Mouse (Mus musculus) embryonic facial prominence, embryonic 11.5 days (tissue): ENCODE measurements at regions not wholly inside any gene's neighbourhood (a gene's known extent, or its start where the extent isn't known, plus 50 kb on each side); places are given as distances from the start of the nearest gene placed in this dataset.
A peak's percentile ranks its signal among the peaks of the same experiment; 100 is the strongest.

ENCODE experiments used
- ATAC-seq: fragments of 200-750 bp; cut with Nextera tagmentation; replicated peaks from 2 replicates; pipeline ENCODE4 v1.8.0; 2017; ENCODE audit warnings: low read depth; ENCODE audit not compliant: insufficient number of reproducible peaks, low FRiP score, low TSS enrichment
- DNase-seq: peaks from one replicate; pipeline ENCODE4 v3.0.0-alpha.2; 2015; ENCODE audit warnings: low spot score
- H3K27ac ChIP-seq: fragments of 300-500 bp; sonication (generic); replicated peaks from 2 replicates; pipeline ENCODE4 v1.5.1; 2014; ENCODE audit warnings: mild to moderate bottlenecking, low read depth, low read length, control low read depth
- H3K27me3 ChIP-seq: fragments of 300-500 bp; sonication (generic); 2 replicates; pipeline ENCODE4 v1.6.1; 2014; ENCODE audit warnings: mild to moderate bottlenecking, low read length, moderate library complexity, mixed read lengths; ENCODE audit not compliant: control insufficient read depth, insufficient read depth
- H3K36me3 ChIP-seq: fragments of 300-500 bp; sonication (generic); replicated peaks from 2 replicates; pipeline ENCODE4 v1.6.1; 2014; ENCODE audit warnings: low read depth, mild to moderate bottlenecking, low read length, moderate library complexity, mixed read lengths; ENCODE audit not compliant: control insufficient read depth, insufficient read depth
- H3K4me1 ChIP-seq: fragments of 300-500 bp; sonication (generic); 2 replicates; pipeline ENCODE4 v1.6.1; 2014; ENCODE audit warnings: low read length, mixed read lengths; ENCODE audit not compliant: control insufficient read depth, insufficient read depth
- H3K4me2 ChIP-seq: fragments of 300-500 bp; sonication (generic); 2 replicates; pipeline ENCODE4 v1.6.1; 2014; ENCODE audit warnings: low read depth, mild to moderate bottlenecking, control low read depth, low read length, moderate library complexity
- H3K4me3 ChIP-seq: fragments of 300-500 bp; sonication (generic); 2 replicates; pipeline ENCODE4 v1.5.1; 2014; ENCODE audit warnings: low read depth, low read length, control low read depth
- H3K9ac ChIP-seq: fragments of 300-500 bp; sonication (generic); replicated peaks from 2 replicates; pipeline ENCODE4 v1.6.1; 2014; ENCODE audit warnings: mild to moderate bottlenecking, control low read depth, low read length
- H3K9me3 ChIP-seq: fragments of 300-500 bp; sonication (generic); replicated peaks from 2 replicates; pipeline ENCODE4 v1.6.1; 2016; ENCODE audit warnings: mild to moderate bottlenecking, low read length, inconsistent platforms, mixed read lengths; ENCODE audit not compliant: control insufficient read depth
- WGBS: fragments of 180-500 bp; shearing (Covaris S2); extraction: QIAGEN DNeasy Blood & Tissue Kit; methylation state at CpG from one replicate; pipeline ENCODE4 v1.1.7; 2014; 5-methylcytosine and 5-hydroxymethylcytosine counted together

- DNase-seq, result no peak
- Histone ChIP-seq H3K27ac (no peak overlapping the region), H3K4me3 (no peak overlapping the region), H3K4me2 (no peak overlapping the region), H3K9me3 (no peaks in the 10 kb centered on the region), H3K9ac (no peak overlapping the region), H3K36me3 (no peaks in the 10 kb centered on the region), H3K4me1 (no peaks in the 10 kb centered on the region), H3K27me3 (no peaks in the 10 kb centered on the region)
- no peak for ATAC-seq
- 93% methylated on average over 3 of the region's 3 CpGs for WGBS
These were observed 423.8 kb downstream of the Med13l start for GRCm38 (mm10) chr5:118984251-118984650.

- Histone ChIP-seq H3K9me3 (no peaks in the 10 kb centered on the region), H3K9ac (no peak overlapping the region), H3K27ac (no peak overlapping the region), H3K4me1 (no peaks in the 10 kb centered on the region), H3K27me3 (no peaks in the 10 kb centered on the region), H3K36me3 (no peaks in the 10 kb centered on the region), H3K4me2 (no peak overlapping the region), H3K4me3 (no peak overlapping the region)
- no peak for ATAC-seq
- no peak for DNase-seq
- WGBS, result 93% methylated on average over 8 of the region's 9 CpGs
These were observed 424.4 kb downstream of the Med13l start for GRCm38 (mm10) chr5:118984797-118985408.

GRCm38 (mm10) chr5:118987376-118988000 is 427.0 kb downstream of the Med13l start:
- ATAC-seq (no peak), DNase-seq (no peak)
- Histone ChIP-seq H3K4me3 (no peak overlapping the region), H3K9me3 (no peaks in the 10 kb centered on the region), H3K4me2 (no peak overlapping the region), H3K4me1 (no peaks in the 10 kb centered on the region), H3K27ac (no peak overlapping the region), H3K27me3 (no peaks in the 10 kb centered on the region), H3K36me3 (no peaks in the 10 kb centered on the region), H3K9ac (no peak overlapping the region)
- WGBS, result 24% methylated on average over 10 of the region's 10 CpGs

GRCm38 (mm10) chr5:118999124-118999523 is 438.6 kb downstream of the Med13l start:
- H3K4me3 ChIP-seq, result no peak overlapping the region

DNA sequence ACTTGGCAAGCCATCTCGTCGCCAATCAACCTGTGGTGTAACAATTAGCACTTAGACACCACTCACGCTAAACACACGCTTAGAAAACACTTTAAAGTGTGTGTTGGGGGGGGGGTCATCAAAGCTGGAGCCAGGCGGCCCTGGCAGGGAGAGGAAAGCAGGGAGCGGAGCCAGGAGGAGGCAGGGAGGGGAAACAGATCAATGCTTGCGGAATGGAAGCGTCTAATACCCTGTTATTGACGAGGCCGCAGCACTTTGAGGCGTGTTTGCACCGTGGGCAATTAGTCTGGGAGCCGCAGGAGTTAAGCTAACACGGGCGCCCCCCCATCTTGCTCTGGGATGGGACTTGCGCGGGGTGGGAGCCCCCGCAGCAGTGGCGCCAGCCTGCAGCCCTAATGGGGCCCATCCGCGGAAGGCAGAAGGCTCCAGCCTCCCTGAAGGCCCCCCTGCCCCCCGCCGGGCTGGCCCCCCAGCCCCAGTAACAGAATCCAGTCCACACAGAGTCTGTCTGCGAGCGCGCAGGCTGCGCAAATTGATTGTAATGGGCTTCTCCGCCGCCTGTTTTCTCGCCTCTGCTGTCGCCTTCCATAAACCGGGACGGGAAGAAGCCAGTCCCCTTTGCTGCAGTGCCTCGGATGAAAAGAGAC is 445.5 kb downstream of the Med13l start:
- Histone ChIP-seq H3K4me3 (peak overlapping the region; percentile 24), H3K4me2 (peak overlapping the region; percentile 78), H3K9me3 (no peaks in the 10 kb centered on the region), H3K36me3 (no peaks in the 10 kb centered on the region), H3K4me1 (peaks cover 7% of the 10 kb centered on the region; the same call in 1 of the 2 replicates), H3K27ac (no peak overlapping the region), H3K27me3 (no peaks in the 10 kb centered on the region), H3K9ac (peak overlapping the region; percentile 67)
- 2% methylated on average over 34 of the region's 34 CpGs for WGBS
- ATAC-seq (peak; percentile 73), DNase-seq (peak; percentile 64)

More at GRCm38 (mm10) chr5:118999124-118999523, 438.6 kb downstream of the Med13l start:
- Histone ChIP-seq H3K4me1 (no peaks in the 10 kb centered on the region), H3K27ac (no peak overlapping the region), H3K9me3 (no peaks in the 10 kb centered on the region), H3K4me2 (no peak overlapping the region), H3K36me3 (no peaks in the 10 kb centered on the region), H3K27me3 (no peaks in the 10 kb centered on the region), H3K9ac (no peak overlapping the region)
- WGBS, result 2% methylated on average over 15 of the region's 15 CpGs
- ATAC-seq (no peak), DNase-seq (peak; percentile 59)

DNA sequence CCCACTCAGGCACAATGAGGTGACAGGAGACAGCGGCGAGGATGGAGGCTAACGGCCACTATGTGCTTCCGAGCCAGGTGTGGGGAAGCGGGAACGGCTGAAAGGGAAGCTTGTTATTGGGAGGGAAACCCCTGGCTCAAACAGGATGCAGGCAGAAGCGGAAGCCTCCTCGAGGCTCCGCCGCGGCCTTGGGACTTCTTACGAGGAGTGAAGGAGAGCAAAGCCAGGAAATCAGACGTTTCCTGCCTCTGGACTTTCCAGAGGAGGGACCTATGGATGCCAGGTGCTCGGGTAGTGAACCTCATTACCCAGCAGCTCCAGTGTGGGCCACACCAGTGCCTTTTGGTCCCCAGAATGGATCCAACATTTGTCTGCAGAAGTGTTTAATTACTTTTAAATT is 449.6 kb downstream of the Med13l start:
- Histone ChIP-seq H3K4me3 (no peak overlapping the region), H3K4me2 (no peak overlapping the region), H3K27me3 (no peaks in the 10 kb centered on the region), H3K36me3 (no peaks in the 10 kb centered on the region), H3K4me1 (peaks cover 7% of the 10 kb centered on the region; the same call in 1 of the 2 replicates), H3K27ac (no peak overlapping the region), H3K9ac (no peak overlapping the region), H3K9me3 (no peaks in the 10 kb centered on the region)
- ATAC-seq (no peak), DNase-seq (no peak)
- 73% methylated on average over 14 of the region's 14 CpGs for WGBS

DNA sequence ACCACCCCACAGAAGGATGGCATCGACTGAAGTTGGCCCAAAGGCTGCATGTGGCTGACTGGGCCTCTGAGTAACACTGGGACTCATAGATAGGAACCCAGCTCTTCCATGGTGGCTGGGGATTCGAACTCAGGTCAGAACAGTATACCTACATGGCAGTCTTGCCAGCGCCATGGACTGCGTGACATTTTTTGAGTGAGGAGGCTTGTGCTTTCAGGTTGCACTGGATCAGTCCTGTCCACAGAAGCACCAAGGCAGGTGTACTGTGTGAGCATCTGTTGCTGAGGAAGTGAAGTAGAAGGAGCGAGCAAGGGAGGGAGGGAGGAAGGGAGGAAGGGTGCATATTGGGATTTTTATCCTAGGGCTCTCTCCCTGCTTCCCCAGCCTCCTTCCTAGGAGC is 454.7 kb downstream of the Med13l start:
- H3K27me3 ChIP-seq, result no peaks in the 10 kb centered on the region
- WGBS, result 81% methylated on average over 5 of the region's 5 CpGs
- H3K27ac ChIP-seq, result no peak overlapping the region
- H3K9ac ChIP-seq, result no peak overlapping the region; the same call in 1 of the 2 replicates
- no peak overlapping the region for H3K4me3 ChIP-seq
- no peaks in the 10 kb centered on the region for H3K4me1 ChIP-seq
- no peak for DNase-seq
- ATAC-seq, result peak; percentile 55; the same call in 1 of the 2 replicates
- no peaks in the 10 kb centered on the region for H3K9me3 ChIP-seq
- H3K36me3 ChIP-seq, result no peaks in the 10 kb centered on the region
- H3K4me2 ChIP-seq, result no peak overlapping the region
